Mouse (Mus musculus) thymus, postnatal 25 days (tissue): ENCODE measurements around the gene Pthlh.
"Not testable (repeated sequence)": the region's sequence is repeated elsewhere in the genome, so short reads cannot be mapped to it uniquely, and the experiment has no call there.

Experiments used
- DNase-seq: peaks from one replicate; pipeline ENCODE4 v3.0.0; 2022

Pthlh gene

GRCm38 (mm10) chr6:147263587-147264565, at the start of gene Pthlh:
TSS of gene Pthlh (minus strand) at chr6:147264183.
- peak; percentile 29 for DNase-seq

DNA sequence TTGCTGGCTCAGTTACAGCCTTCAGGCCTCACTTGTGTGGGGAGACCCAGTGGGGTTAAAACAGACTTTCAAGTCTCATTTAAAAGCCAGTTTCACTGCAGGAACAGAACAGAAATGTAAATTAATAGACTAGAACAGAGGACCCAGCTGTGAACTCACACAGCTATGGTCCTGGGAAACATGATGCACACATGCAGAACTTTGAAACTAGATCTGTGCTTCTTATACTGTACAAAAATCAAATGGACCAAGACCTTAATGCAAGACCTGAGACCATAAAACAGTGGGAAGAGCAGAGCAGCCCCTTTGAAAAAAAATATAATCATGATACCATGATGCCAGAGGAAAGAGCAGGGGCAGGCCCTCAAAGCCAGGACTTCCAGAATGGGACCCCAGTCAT, 49.3 kb upstream of the Pthlh start:
- DNase-seq: no peak

DNA sequence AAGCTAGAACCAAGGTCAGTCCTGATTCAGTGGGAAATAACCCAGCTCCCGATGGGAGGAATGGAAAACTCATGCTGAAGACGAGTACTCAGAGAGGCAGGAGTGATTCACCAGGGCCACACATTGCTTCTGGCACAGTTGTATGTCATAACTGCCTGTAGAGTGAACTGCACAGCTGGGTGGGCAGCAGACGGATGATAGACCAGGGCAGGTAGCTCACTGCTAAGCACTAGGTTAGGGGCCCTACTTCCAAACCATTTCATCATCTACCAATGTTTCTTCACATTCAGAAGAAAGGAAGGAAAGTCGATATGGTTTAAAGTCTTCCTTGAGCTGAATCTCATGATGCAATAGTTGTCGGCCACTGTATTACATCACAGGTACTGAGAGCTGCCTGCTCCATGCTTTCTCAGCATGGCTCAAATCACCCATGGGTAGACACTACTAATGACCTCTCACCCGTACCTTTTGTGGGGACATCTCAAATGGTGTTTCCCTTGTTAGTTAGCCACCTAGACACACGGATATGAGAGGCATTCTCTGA, 46.5 kb upstream of the Pthlh start:
- DNase-seq: no peak

GRCm38 (mm10) chr6:147310035-147310434, 46.1 kb upstream of the Pthlh start:
- no peak for DNase-seq

GRCm38 (mm10) chr6:147304236-147304635, 40.3 kb upstream of the Pthlh start:
- DNase-seq: not testable (repeated sequence)

- DNase-seq: no peak
These were observed 35.6 kb upstream of the Pthlh start for GRCm38 (mm10) chr6:147299607-147300006.

DNA sequence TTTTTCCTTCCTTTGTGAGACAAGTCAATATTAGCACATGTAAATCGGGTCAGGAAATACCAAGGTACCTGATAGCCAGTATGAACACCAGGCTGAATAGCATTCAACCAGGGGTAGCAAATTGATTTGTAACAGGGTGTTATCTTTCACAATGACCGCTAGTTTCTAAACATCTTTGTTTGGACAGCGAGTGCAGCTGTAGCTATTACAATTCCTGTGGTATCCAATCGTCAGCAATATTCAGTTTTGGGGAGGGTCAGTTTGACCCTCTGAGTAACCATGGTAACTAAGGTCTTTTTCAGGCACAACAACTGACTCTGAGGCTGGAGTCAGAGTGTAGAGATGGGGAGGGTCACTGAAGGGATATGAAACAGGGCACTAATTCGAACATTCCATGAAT, 15.3 kb upstream of the Pthlh start:
- no peak for DNase-seq

DNA sequence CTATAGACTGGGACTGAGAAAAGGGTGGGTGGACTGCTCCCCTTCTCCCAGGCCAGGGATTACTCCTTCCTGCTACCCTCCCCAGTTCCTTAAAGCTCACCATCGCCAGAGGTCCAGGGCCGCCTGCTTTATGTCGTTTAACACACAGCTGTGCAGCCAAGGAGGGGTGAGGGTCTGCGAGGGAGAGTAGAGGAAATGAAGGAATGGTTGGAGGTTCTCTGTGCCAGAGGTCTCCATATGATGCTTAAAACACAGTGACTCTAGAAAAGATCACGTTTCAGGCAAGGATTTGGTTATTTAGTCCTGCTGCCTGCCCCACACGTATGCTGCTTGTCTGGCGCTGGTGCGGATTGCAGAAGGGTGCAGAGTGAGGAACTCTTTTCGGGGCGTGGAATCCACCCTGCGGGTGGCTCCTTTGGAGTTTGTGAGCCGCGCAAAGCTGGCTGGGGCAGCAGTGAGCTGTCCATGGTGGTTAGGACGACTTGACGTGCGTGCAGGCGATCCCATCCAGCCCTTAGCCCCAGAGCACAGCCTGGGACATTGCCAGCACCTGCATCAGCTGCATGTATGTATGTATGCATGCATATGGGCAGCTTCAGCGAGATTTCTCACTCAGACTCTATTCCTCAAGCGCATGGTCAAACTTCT, 4.3 kb upstream of the Pthlh start:
- no peak for DNase-seq

DNA sequence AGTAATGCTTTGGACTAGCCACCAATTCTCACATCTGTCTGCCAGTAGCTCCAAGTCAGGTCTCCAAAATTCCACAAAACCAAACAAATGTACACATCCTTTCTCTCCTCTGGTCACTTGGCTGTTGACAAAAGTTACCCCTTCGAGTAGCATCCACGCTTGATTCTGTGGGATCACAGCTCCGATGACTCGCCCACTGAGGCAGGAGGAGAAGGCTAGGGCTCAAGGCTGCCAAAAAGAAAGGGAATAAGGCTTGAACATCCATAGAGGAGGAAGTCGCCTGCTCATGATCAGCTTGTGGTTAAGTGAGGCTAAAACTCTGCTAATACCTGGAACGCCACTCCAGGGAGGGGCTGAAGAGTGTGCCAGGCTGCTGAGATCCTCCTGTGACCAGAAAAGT, 2.5 kb upstream of the Pthlh start:
- DNase-seq: no peak

GRCm38 (mm10) chr6:147263178-147263577, 805 bp downstream of the Pthlh start:
- no peak for DNase-seq

GRCm38 (mm10) chr6:147261616-147262015, 2.4 kb downstream of the Pthlh start:
- no peak for DNase-seq

- DNase-seq: no peak
These were observed 3.2 kb downstream of the Pthlh start for GRCm38 (mm10) chr6:147260766-147261165.

DNA sequence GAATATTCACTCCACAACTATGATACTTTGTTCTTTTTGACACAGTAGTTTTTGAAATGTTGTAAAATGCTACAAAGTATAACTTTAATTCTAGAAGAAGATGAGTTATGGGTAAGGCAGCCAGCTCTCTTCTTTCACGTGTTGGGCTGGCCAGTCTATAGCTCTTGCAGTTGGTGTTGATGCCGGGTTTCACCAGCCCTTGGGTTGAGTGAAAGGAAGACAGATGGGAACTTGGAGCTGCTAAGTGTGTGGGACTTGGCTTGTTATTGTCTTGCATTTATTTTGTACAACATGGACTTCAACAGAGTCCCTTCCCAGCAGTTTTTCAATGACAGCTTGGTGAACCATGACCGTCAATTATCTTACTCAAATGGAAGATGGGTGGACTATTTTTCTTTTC, 16.2 kb downstream of the Pthlh start:
- DNase-seq: no peak

- no peak for DNase-seq
These were observed 19.7 kb downstream of the Pthlh start for GRCm38 (mm10) chr6:147244294-147244693.

DNA sequence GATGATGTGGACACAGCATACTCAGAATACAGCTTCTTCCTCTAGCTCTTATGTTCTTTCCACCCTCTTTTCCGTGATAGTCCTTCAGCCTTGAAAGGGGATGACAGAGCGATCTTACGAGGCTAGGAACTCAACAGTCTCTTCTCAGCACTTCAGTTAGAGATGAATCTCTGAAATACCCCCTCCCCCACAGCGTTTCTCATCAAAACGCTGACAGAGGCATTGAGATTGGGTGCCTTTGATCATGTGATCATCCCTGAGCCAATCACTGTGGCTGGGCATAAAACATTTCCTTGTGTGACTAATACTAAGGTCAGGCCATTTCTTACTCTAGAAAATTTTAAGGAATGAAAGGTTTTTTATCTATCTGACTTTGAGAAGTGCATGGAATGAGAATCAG, 20.3 kb downstream of the Pthlh start:
- no peak for DNase-seq

GRCm38 (mm10) chr6:147241541-147241940, 22.4 kb downstream of the Pthlh start:
- DNase-seq: no peak

DNA sequence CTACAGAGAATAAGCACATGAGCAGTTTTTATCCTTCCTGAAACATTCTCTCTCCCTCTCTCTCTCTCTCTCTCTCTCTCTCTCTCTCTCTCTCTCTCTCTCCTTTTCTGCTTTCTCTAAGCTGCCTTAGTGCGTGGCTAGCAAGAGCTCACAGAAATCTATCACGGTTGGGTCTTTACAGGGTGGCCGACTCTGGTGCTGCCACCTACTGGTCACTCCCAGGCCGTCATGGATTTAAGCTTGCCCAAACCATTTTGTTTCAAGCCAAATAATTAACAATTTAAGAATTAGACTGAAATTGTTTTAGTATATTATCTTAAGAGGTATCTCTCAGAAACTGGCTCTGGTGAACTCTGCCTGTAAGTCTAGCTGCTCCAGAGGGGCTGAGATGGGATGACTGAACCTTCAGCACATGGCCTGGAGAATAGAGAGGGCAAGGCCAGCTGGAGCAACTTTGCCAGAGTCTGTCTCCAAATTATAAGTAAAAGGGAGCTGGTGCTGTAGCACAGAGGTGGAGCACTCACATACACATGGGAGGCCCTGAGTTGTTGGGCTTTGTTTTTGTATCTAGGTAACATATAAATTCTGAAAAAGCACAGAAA, 23.7 kb downstream of the Pthlh start:
- peak; percentile 38 for DNase-seq

GRCm38 (mm10) chr6:147226696-147227095, 37.3 kb downstream of the Pthlh start:
- no peak for DNase-seq

- no peak for DNase-seq
These were observed 44.9 kb downstream of the Pthlh start for GRCm38 (mm10) chr6:147219099-147219498.

- DNase-seq: no peak
These were observed 47.8 kb downstream of the Pthlh start for GRCm38 (mm10) chr6:147216156-147216555.

DNA sequence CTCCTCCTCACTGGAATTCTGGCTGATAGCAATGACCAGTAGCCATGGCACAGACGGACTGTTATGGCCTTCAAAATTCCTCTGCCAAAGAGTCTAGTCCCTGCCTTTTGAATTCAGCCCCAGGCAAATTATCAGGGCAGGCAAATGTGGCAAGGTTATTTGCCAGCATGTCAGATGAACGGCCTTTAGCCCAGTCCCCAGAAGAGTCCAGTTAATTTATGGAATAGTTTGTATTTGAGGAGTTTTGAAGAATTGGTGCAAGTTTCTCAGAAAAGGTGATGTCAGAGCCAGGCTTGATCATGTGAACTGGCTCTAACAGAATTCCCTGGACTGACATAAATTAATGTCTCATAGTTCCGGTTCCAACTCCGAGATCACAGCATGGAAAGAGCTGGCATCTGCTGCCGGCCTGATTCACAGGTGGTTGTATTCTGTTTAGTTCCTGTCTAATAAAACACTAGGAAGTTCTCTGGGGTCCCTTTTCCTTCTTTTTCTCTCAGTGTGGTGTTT, 56.1 kb downstream of the Pthlh start:
- no peak for DNase-seq
